Mouse (Mus musculus): ENCODE results near the gene Gm10271. TPM values are rescaled to one million over a fixed set of nuclear protein-coding genes. Genes with fewer than 3 reads are reported as not detected.

The Gm10271 gene
- polyA plus RNA-seq, 2 experiments = not detected

DNA sequence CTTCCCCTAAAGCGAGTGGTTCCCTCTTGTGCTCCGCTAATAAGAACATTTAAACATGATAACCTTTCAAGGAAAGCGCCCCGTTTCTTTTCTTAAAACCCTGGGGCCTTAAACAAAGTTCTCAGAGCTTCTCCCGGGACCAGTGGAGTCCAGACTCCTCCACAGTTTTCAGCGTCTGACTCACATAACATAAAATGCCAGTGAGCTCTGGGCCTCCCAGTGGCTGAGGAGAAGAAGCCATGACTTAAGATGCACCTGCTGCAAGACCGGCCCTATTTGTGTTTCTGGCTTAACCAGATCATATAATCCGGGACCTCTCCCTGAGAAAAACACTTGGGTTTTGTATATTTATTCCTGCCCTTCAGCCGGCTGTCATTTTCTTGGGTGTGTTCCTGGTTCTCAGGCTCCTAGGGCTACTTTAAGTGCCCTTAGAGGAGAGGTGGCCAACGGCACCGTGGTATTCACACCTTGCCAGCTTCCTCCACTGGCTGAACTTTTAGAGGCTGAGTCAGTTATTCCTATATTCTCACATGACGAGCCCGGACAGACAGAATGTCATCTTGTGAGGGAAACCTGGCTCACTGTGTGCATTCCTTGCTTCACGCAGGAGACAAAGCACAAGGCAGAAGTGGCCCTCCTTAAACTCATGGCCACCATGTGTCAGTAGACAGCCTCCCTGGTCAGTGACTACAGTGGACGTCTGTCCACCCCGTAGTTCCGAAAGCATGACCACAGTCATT lies 26.5 kb upstream of the Gm10271 start:
- no peak overlapping the region for H3K9ac ChIP-seq (ENCODE audit: low read depth, low read length, severe bottlenecking)
- no peak overlapping the region for H3K4me3 ChIP-seq (replicated peaks; ENCODE audit: low read length)
- no peaks in the 10 kb centered on the region for H3K4me1 ChIP-seq (ENCODE audit: control insufficient read depth, insufficient read depth, low read length)
- H3K36me3 ChIP-seq (ENCODE audit: control insufficient read depth, insufficient read depth, low read length) = no peaks in the 10 kb centered on the region
- no peak for DNase-seq (ENCODE audit: low spot score)
- H3K9me3 ChIP-seq (ENCODE audit: control insufficient read depth, low read length) = no peaks in the 10 kb centered on the region
- no peaks in the 10 kb centered on the region for H3K27me3 ChIP-seq (ENCODE audit: control insufficient read depth, insufficient read depth, low read length)
- no peak overlapping the region for H3K4me2 ChIP-seq (replicated peaks; ENCODE audit: low read depth, low read length, severe bottlenecking)
- TF ChIP-seq POLR2A (IDR thresholded peaks at IDR 0.05; ENCODE audit: borderline replicate concordance, extremely low read depth, insufficient read depth, insufficient read length) = no peak
- no peak for ATAC-seq (ENCODE audit: low FRiP score, low read depth)
- no peak overlapping the region for H3K27ac ChIP-seq (replicated peaks; ENCODE audit: low read depth, low read length)
- WGBS = 73% methylated on average over 17 of the region's 17 CpGs

DNA sequence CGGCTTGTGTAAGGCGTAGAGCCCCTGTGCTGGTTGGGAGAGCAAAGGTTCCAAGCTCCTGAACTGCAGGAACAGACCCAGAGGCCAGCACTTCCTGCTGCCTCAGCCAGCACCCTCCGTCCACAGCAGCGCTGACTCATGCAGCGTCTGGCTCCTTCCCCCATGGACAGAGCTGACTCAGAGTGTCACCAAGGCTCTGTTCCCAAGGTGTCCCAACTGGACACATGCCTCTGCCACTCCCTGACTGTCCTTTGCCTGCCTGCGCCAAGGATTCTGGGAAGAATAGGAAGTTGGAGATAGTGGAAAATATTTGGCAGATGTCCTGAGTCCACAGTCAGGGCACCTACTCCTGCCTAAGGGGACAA lies 23.8 kb upstream of the Gm10271 start:
- no peaks in the 10 kb centered on the region for H3K9me3 ChIP-seq (ENCODE audit: control insufficient read depth, low read length)
- H3K27me3 ChIP-seq (ENCODE audit: control insufficient read depth, insufficient read depth, low read length) = no peaks in the 10 kb centered on the region
- 66% methylated on average over 6 of the region's 6 CpGs for WGBS
- no peak for ATAC-seq (ENCODE audit: low FRiP score, low read depth)
- H3K4me1 ChIP-seq (ENCODE audit: control insufficient read depth, insufficient read depth, low read length) = no peaks in the 10 kb centered on the region
- no peak overlapping the region for H3K4me2 ChIP-seq (replicated peaks; ENCODE audit: low read depth, low read length, severe bottlenecking)
- no peak for DNase-seq (ENCODE audit: low spot score)
- no peaks in the 10 kb centered on the region for H3K36me3 ChIP-seq (ENCODE audit: control insufficient read depth, insufficient read depth, low read length)
- H3K4me3 ChIP-seq (replicated peaks; ENCODE audit: low read length) = no peak overlapping the region
- no peak for TF ChIP-seq POLR2A (IDR thresholded peaks at IDR 0.05; ENCODE audit: borderline replicate concordance, extremely low read depth, insufficient read depth, insufficient read length)
- no peak overlapping the region for H3K9ac ChIP-seq (ENCODE audit: low read depth, low read length, severe bottlenecking)
- no peak overlapping the region for H3K27ac ChIP-seq (replicated peaks; ENCODE audit: low read depth, low read length)

- no peak overlapping the region for H3K4me3 ChIP-seq (replicated peaks; ENCODE audit: low read length)
- no peaks in the 10 kb centered on the region for H3K4me1 ChIP-seq (ENCODE audit: control insufficient read depth, insufficient read depth, low read length)
- no peaks in the 10 kb centered on the region for H3K9me3 ChIP-seq (ENCODE audit: control insufficient read depth, low read length)
- H3K27ac ChIP-seq (replicated peaks; ENCODE audit: low read depth, low read length) = no peak overlapping the region
- ATAC-seq (ENCODE audit: low FRiP score, low read depth) (no peak), DNase-seq (ENCODE audit: low spot score) (no peak)
- 69% methylated on average over 6 of the region's 6 CpGs for WGBS
- no peak overlapping the region for H3K9ac ChIP-seq (ENCODE audit: low read depth, low read length, severe bottlenecking)
- no peaks in the 10 kb centered on the region for H3K27me3 ChIP-seq (ENCODE audit: control insufficient read depth, insufficient read depth, low read length)
- no peaks in the 10 kb centered on the region for H3K36me3 ChIP-seq (ENCODE audit: control insufficient read depth, insufficient read depth, low read length)
- no peak for TF ChIP-seq POLR2A (IDR thresholded peaks at IDR 0.05; ENCODE audit: borderline replicate concordance, extremely low read depth, insufficient read depth, insufficient read length)
- H3K4me2 ChIP-seq (replicated peaks; ENCODE audit: low read depth, low read length, severe bottlenecking) = no peak overlapping the region
Observed at GRCm38 (mm10) chr10:116995584-116996235, 23.3 kb upstream of the Gm10271 start.

- TF ChIP-seq POLR2A (IDR thresholded peaks at IDR 0.05; ENCODE audit: borderline replicate concordance, extremely low read depth, insufficient read depth, insufficient read length) = no peak
- WGBS = 85% methylated on average over 5 of the region's 5 CpGs
- H3K27ac ChIP-seq (replicated peaks; ENCODE audit: low read depth, low read length) = no peak overlapping the region
- H3K36me3 ChIP-seq (ENCODE audit: control insufficient read depth, insufficient read depth, low read length) = no peaks in the 10 kb centered on the region
- DNase-seq (ENCODE audit: low spot score) = no peak
- no peak overlapping the region for H3K9ac ChIP-seq (ENCODE audit: low read depth, low read length, severe bottlenecking)
- no peak overlapping the region for H3K4me3 ChIP-seq (replicated peaks; ENCODE audit: low read length)
- no peaks in the 10 kb centered on the region for H3K9me3 ChIP-seq (ENCODE audit: control insufficient read depth, low read length)
- H3K27me3 ChIP-seq (ENCODE audit: control insufficient read depth, insufficient read depth, low read length) = no peaks in the 10 kb centered on the region
- H3K4me2 ChIP-seq (replicated peaks; ENCODE audit: low read depth, low read length, severe bottlenecking) = no peak overlapping the region
- no peaks in the 10 kb centered on the region for H3K4me1 ChIP-seq (ENCODE audit: control insufficient read depth, insufficient read depth, low read length)
- no peak for ATAC-seq (ENCODE audit: low FRiP score, low read depth)
Observed at GRCm38 (mm10) chr10:116995162-116995561, 22.8 kb upstream of the Gm10271 start.

- no peaks in the 10 kb centered on the region for H3K9me3 ChIP-seq (ENCODE audit: control insufficient read depth, low read length)
- ATAC-seq (ENCODE audit: low FRiP score, low read depth) = no peak
- H3K4me2 ChIP-seq (replicated peaks; ENCODE audit: low read depth, low read length, severe bottlenecking) = no peak overlapping the region
- no peaks in the 10 kb centered on the region for H3K4me1 ChIP-seq (ENCODE audit: control insufficient read depth, insufficient read depth, low read length)
- no peak overlapping the region for H3K4me3 ChIP-seq (replicated peaks; ENCODE audit: low read length)
- no peak overlapping the region for H3K9ac ChIP-seq (ENCODE audit: low read depth, low read length, severe bottlenecking)
- DNase-seq (ENCODE audit: low spot score) = no peak
- WGBS = 86% methylated on average over 8 of the region's 8 CpGs
- H3K36me3 ChIP-seq (ENCODE audit: control insufficient read depth, insufficient read depth, low read length) = no peaks in the 10 kb centered on the region
- TF ChIP-seq POLR2A (IDR thresholded peaks at IDR 0.05; ENCODE audit: borderline replicate concordance, extremely low read depth, insufficient read depth, insufficient read length) = no peak
- no peaks in the 10 kb centered on the region for H3K27me3 ChIP-seq (ENCODE audit: control insufficient read depth, insufficient read depth, low read length)
- H3K27ac ChIP-seq (replicated peaks; ENCODE audit: low read depth, low read length) = no peak overlapping the region
Observed at GRCm38 (mm10) chr10:116993971-116994370, 21.6 kb upstream of the Gm10271 start.

Data from limb, embryonic 14.5 days (tissue).